Mouse (Mus musculus) cerebellum, postnatal 4 days (tissue): ENCODE measurements around the gene Gjc2.

ENCODE experiments used
- DNase-seq, 2 experiments: peaks; one replicate each; pipeline ENCODE4 v3.0.0; 2022; ENCODE audit warnings: low spot score in 2 of 2, mixed read lengths in 1 of 2

Gene Gjc2

DNA sequence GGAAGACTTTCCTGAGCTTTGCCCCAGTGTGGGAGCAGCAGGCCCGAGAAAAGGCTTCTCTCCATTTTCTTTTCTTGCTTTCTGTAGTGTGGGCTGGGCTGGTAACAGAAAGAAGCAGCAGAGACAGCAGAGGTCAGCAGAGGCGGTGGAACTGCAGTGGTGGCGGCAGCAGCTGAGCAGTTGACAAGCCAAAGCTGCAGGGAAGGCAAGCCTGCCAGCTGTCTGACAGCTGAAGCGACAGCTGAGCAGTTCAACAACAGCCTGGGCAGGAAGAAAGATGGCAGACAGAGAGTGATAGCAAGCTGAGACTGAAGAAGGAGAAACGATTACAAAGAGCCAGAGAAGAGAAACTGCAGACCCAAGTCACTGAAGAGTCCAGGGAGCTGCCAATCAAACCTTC, 21.6 kb downstream of the Gjc2 start:
- DNase-seq = no peak

DNA sequence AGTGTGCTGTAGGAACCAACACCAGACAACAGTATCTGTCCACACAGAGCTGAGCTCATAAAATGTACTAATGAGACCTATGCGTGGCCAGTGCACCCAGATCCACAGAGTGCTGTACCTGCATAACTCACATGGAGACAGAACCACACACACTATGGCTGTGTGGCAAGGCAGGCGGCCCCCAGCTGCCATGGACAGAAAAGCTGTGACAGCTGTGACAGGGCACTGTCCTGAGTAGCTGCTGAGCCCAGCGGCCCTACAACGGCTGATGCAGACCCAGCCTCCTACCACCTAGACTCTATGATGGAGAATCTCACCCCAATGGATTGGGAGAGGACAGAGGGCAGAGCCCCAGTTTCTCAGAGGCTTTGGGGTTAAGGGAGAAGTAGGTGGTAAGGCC, 23.5 kb downstream of the Gjc2 start:
- no peak for DNase-seq

DNA sequence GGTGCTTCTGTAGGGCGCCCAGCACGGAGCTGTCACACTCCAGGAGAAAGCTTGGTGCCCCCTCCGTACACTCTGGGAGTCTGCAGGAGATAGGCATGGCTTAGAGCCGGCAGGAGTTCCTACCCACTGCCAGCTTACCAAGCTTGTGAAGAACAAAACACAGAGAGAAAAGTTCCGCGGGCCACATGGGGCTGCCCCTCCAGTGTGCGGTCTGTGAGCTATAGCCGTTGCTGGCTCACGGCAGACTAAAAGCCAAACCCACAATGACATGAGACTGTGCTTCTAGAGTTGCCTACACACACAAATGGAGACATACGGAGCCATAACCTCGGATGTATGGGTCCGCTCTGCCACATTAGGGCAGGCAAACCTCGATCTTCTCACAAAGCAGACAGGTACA, 23.9 kb downstream of the Gjc2 start:
- no peak for DNase-seq

DNA sequence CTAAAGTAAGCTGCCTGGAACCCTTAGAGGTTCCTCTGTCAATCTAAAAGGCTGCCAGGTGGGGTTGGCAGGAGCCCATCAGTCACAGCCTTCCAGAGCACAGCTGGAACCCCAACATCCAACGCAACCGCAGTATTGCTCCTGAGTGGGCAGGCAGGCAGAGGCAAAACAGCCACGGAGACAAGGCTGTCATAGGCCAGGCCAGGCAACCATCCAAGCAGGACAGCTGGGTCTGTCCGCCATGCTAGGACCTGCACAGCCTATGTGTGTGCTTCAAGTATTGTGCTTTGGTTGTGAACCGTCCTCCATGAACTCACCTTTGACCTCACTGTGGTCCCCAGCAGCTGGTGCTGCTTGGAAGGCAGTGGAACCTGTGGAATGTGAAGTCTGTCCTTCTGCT, 27.1 kb downstream of the Gjc2 start:
- no peak for DNase-seq

DNA sequence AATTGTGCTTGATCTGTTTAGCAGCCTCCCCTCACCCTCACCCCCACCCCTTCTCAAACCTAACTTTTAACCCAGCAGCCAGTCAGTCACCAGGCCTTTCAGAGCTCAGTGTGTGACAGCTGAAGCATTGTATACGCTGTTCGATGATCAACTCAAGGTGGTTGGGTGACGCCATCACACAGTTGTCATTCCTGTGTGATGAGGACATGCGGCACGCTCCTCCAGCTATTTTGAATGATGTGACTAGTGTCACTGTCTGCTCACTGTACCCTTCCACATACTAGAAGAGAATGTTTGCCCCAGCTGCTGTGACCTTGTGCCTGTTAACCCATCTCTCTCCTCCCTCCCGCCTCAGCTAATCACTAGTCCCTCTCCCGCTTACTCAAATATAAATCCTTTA, 28.8 kb downstream of the Gjc2 start:
- no peak for DNase-seq

DNA sequence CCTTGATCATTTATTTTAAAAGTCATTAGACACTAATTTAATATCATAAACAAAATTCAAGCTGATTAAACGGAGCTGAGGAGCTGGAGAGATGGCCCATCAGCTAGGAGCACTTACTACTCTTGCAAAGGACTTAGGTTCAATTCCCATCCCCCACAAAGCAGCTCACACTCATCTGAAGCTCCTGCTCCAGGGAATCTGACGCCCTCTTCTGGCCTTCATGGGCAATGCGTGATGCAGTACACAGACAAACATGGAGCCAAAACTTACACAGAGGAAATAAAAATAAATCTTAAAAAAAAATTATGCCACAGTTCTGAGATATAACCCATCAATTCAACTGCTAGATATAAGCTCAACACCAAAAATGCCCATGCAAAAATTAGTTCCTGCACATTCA, 31.3 kb downstream of the Gjc2 start:
- no peak for DNase-seq

GRCm38 (mm10) chr11:59149302-59149701, 33.7 kb downstream of the Gjc2 start:
- DNase-seq = no peak

DNA sequence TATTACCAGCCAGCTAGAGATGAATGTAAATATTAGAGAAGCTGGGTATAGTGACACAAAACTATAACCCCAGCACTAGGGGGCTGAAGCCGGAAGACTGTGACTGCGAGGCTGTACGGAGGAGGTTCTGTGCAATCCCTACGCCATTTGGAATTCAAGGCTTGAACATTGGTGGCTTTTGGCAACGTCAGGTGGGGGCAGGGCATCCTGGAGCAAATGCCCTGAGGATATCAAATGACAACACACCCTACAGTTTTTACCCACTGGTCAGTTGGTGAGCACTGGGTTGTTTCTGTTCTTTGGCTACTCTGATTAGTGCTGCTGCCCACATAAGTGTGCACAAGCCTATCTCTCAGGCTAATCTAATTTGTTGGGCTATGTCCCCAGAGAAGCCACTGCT, 40.1 kb downstream of the Gjc2 start:
- no peak for DNase-seq

- no peak for DNase-seq
Observed at GRCm38 (mm10) chr11:59141772-59142370, 41.1 kb downstream of the Gjc2 start.

GRCm38 (mm10) chr11:59138537-59139486, 44.2 kb downstream of the Gjc2 start:
- no peak for DNase-seq

DNA sequence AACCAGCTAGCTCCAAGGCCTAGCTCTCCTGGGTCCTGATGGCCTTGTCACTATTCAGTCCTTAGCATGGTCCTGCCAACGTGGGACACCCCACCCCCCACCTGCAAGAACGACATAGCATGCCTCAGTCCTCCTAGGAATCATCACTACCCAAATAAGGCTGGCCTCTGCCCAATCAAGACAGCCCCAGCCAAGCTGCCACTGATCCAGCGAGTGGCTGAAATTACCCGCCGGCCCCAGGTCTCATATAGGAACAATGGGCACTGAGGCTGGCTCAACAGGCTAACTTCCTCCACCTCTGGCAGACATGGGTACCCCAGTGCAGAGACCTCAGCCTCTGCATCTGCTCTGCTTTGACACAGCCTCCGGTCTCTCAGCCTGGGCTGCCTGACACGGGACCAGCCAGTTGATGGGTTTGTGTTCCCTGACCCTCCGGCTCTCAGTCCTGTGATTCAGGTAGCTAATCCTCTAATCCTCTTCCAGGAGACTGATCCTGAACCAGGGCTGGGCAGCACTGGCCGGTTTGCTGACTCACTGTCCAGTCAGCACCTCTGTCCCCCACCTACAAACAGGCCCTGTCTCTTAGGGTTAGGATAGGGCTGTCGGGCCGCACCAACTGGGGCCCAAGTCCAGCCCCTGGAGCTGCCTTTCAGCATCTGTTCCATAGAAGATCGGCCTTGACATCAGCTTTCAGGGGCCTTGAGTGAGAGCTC, 45.9 kb downstream of the Gjc2 start:
- DNase-seq = no peak

DNA sequence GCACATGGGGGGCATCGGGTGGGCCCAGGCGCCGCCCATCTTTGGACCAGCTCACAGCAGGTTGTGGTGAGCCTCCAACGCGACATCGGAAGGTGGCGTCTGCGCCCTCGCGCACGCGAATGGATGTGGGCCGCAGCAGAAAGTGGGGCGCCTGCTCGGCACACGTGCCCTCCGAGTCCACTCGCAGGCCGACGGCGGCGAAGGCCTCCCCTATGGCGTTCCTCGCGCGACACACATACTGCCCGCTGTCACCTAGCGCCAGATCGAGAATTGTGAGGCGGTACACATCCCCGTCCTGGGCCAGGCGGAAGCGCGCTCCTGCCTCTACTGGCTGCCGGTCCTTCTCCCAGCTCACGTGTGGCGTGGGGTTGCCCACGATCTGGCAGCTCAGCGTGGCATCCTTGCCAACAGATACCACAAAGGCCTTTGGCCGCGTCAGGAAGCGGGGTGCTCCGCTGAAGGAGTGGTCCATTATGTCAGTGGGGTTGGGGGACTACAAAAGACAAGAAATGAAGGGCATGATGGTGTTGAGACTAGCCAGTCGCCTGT, 47.0 kb downstream of the Gjc2 start, which contains the start of gene Obscn:
Gene Obscn, minus strand, starts transcription at position 499 of the 549 bp plus-strand sequence.
- no peak for DNase-seq

DNA sequence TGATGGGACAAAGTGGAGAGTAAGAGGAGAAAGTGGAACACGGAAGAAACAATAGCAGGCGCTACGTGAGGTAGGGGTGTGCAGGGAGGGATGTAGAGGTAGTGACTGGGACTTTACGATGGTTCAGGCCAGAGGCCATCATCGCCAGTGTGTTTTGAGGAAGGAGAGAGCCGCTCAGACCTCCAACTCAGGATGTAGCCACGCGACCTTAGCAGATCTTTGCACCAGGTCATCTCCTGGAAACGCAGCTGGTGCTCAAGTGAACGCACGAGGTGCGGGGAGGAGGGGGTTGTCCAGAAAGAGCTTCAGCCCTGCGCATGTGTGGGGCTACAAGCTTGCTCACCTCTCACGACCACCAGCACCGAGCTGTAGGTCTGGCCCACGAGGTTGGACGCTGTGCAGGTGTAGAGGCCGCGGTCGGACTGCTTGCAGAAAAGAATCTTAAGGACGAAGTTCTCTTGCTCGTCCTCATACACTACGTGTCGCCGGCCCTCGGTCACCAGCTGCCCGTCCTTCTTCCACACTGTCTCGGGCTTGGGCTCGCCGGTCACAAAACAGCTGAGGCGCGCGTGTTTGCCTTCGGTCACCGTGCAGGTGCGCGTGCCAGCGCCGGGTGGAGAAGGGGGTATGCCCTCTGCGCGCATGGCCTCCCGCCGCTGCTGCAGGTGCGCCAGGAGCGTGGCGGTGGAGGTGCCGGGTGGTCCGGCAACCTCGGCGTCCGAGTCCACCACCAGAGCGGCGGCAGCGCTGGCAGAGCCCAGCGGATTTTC, 47.8 kb downstream of the Gjc2 start:
- no peak for DNase-seq

GRCm38 (mm10) chr11:59134373-59134997, 48.5 kb downstream of the Gjc2 start:
- no peak for DNase-seq

GRCm38 (mm10) chr11:59132065-59132464, 50.9 kb downstream of the Gjc2 start:
- no peak for DNase-seq

DNA sequence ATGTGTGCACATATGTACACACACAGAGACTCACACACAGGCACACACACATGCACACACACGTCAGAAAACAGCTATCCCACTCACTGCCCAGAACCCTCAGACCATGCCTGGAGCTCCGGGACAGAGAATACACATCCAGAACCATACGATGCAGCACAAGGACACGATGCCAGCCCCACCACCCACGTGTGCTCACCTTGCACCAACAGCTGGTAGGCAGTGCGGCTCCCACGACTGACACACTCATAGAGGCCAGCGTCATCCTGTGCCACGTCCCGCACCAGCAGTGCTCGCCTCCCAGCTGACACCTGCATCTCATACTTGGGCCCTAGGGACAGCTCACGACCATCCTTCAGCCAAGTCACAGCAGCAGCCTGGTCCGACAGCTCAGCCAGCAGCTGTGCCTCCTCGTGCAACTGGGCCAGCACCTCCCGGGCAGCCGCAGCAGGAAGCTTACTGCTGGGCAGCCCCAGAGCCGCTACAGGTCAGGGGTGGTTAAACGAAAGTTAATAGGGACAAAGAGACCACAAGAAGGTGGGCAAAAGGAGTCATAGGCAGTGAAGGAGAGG, 51.6 kb downstream of the Gjc2 start:
- no peak for DNase-seq

- peak in 1 of 2 experiments; percentile 30 for DNase-seq
Observed at GRCm38 (mm10) chr11:59130782-59131181, 52.2 kb downstream of the Gjc2 start.
